Mouse (Mus musculus): ENCODE results near the gene Csf3.
"Not testable (repeated sequence)": the region's sequence is repeated elsewhere in the genome, so short reads cannot be mapped to it uniquely, and the experiment has no call there.

The Csf3 gene

GRCm38 (mm10) chr11:98701213-98701670, at the start of gene Csf3:
Gene Csf3, plus strand, starts transcription at chr11:98701263.
- DNase-seq (ENCODE audit: low read depth, low spot score) = no peak

- DNase-seq (ENCODE audit: low read depth, low spot score) = not testable (repeated sequence)
These were observed 46.0 kb upstream of the Csf3 start for GRCm38 (mm10) chr11:98655076-98655475.

DNA sequence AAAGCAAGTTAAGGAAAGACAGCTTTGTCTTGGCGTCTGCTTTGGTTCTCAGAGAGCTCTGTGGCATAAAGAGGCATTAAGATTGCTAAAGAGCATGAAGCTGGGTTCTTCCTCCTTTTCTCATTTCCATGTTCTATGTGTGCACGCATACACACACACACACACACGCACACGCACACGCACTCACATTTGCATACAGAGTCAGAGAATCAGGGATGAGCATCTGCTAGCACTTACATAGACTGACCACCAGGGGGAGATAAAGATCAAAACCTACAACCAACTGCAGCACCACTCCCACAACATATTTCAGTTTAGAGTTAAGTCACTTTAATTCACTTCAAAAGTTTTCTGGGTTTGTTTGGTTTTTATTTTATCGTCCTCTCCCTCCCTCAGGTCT, 40.5 kb upstream of the Csf3 start:
- DNase-seq (ENCODE audit: low read depth, low spot score) = peak; percentile 74

- no peak for DNase-seq (ENCODE audit: low read depth, low spot score)
These were observed 37.0 kb upstream of the Csf3 start, which contains the start of gene Gsdma for GRCm38 (mm10) chr11:98664091-98664490. Gene Gsdma, plus strand, starts transcription at chr11:98664351.

DNA sequence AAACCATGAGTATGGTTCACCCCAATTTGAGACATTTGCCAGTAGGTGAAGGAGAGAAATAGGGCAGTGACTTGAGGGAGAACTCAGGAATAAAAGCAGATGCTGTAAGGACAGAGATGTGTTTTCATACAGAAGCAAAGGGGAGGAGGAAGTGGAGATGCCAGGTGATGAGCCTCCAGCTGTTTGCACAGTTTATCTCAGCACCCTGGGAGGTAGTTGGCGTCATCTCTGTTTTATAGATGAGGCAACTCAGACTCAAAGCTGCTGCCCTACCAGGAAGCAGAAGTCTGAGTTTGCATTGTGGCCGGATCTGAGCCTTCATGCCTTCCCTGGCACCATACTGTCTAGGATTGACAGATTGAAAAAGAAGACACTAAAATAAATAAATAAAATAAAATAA, 32.1 kb upstream of the Csf3 start:
- DNase-seq (ENCODE audit: low read depth, low spot score) = no peak

DNA sequence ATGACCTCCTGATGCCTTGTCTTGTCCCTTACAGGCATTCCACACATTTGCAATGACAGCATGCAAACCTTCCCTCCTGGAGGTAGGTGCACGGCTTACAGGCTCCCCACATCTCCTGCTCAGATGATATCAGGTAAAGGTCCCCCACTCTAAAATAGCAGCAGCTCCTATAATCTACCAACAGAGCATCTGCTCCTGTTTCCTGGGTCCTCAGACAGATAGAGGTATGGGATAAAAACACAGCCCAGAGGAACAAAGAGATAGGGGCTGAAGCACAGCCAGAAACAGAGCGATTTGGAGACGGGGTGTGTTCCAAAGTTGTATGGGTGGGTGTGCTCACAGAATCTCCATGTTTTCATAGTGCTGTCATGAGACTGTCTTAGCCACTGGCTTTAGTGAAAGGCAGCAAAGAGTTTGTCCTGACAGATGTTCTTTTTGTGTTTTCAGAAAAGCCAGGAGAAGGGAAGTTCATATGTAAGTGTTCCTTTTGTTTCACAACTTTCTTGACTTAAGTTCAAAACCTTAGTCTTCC, 29.7 kb upstream of the Csf3 start:
- no peak for DNase-seq (ENCODE audit: low read depth, low spot score)

DNA sequence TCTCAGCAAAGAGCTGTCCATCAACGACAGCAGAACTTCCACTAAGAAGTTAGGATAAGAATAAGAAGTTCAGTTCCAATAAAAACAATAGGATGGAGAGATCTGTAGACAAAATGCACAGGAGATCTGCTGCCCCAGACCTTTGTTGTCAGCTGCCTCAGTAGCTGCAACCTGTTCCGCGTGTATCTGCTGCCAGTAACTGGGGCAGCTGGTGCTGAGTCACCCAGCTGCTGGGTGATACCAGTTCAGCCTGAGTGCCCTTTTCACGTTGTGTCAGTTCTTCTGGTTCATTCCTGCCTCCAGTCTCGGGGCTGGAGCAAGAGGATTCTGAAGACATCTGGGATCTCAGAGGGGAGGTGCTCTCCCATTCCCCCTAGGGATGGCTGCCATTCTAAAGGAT, 29.2 kb upstream of the Csf3 start:
- no peak for DNase-seq (ENCODE audit: low read depth, low spot score)

DNA sequence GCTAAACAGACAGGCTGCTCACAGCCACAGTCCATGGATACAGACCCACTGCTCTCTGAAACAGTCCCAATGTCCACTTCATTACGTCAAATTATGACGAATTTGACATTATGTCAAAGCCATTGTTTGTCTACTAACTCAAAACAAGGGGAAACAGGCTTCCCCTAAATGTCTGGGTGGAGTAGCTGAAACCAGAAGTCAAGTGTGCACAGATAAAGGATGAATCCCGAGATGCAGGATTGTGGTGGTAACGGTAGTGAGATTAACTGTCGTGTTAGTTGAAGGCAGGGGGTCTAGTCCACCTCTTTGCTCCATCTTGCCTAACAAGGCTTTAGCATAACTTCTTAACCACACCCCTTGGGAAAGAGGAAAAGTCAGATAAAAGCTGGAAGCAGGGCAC, 28.6 kb upstream of the Csf3 start:
- no peak for DNase-seq (ENCODE audit: low read depth, low spot score)

DNA sequence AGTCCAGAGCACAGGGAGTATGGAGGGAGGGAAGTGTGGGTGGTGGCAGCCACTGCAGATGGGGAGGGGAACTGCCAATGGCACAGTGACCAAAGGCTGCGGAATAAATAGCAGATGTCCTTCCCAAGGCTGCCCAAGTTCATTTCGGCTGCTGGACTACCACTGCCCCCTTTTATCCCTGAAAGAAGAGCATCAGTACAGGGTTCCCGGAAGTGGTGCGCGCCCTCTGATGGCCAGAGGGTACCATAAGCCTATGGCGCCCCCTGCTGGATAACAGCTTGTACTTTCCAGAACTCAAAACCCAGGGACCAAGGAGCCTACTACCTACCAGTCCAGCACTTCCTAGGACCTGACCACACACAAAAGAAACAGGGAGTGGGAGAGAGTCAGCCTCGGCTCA, 27.9 kb upstream of the Csf3 start:
- not testable (repeated sequence) for DNase-seq (ENCODE audit: low read depth, low spot score)

DNA sequence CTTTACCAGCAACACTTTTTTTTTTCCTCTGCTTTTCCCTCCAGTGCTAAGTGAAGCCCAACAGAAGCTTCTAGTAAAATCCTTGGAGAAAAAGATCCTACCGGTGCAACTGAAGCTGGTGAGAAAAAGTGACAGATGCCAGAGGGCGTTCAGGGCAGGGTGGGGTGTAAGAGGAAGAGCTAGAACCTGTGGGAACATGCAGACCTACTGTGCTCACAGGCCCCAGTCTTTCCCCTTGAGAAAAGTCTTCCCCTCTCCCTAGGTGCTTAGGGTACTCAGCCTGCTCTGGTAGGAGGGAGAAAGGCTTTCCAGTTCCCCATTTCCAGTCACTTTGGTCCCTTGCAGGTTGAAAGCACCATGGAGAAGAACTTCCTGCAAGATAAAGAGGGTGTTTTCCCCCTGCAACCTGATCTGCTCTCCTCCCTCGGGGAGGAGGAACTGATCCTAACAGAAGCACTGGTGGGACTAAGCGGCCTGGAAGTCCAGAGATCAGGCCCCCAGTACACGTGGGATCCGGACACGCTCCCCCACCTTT, 25.2 kb upstream of the Csf3 start:
- no peak for DNase-seq (ENCODE audit: low read depth, low spot score)

- no peak for DNase-seq (ENCODE audit: low read depth, low spot score)
These were observed 21.0 kb upstream of the Csf3 start for GRCm38 (mm10) chr11:98680023-98680422.

DNA sequence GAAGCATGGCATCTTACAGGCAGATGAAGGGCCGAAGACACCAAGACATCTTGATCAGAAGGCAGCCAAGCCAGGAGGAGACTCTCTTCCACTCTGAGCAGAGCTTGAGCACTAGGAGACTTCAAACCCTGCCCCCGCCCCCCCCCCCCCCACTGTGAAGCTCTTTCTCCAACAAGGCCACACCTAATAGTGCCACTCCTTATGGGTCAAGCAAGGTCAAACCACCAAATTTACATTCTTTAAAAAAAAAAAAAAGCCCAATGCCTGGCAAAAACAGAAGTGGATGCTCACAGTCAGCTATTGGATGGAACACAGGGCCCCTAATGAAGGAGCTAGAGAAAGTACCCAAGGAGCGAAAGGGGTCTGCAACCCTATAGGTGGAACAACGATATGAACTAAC, 20.5 kb upstream of the Csf3 start:
- not testable (repeated sequence) for DNase-seq (ENCODE audit: low read depth, low spot score)

DNA sequence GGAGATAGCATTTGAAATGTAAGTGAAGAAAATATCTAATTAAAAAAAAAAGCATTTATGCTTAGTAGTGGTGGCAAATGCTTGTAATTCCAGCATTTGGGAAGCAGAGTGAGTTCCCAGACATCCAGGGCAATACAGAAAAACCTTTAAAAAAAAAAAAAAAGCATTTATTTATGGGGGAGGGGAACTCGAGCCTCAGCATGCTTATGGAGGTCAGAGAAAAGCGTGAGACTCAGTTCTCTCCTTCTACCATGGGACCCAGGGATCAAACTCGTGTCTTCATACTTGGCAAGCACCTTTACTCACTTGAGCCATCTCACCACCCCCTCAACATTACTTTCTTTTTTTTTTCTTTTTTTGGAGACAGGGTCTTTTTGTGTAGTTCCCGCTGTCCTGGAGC, 19.9 kb upstream of the Csf3 start:
- no peak for DNase-seq (ENCODE audit: low read depth, low spot score)

GRCm38 (mm10) chr11:98681786-98682745, 19.0 kb upstream of the Csf3 start, which contains the start of gene Psmd3:
Gene Psmd3, plus strand, starts transcription at chr11:98682554.
- peak; percentile 99 for DNase-seq (ENCODE audit: low read depth, low spot score)

GRCm38 (mm10) chr11:98682811-98683210, 18.3 kb upstream of the Csf3 start:
- no peak for DNase-seq (ENCODE audit: low read depth, low spot score)

DNA sequence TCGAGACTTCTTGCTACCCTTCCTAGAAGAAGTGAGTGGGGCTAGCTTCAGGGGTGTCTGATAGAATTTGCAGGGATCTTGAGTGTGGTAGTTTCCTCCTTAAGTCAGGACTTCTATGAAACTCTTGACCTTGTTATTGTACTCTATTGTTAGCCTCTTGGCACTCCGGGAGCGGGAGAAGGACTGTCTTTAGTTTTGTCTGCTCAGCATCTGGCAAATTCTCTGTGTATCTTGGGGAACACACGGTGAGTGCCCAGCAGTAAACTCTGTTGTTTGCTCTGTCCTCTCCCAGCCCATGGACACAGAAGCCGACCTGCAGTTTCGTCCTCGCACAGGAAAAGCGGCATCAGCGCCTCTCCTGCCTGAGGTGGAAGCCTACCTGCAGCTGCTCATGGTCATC, 15.4 kb upstream of the Csf3 start:
- DNase-seq (ENCODE audit: low read depth, low spot score) = no peak

DNA sequence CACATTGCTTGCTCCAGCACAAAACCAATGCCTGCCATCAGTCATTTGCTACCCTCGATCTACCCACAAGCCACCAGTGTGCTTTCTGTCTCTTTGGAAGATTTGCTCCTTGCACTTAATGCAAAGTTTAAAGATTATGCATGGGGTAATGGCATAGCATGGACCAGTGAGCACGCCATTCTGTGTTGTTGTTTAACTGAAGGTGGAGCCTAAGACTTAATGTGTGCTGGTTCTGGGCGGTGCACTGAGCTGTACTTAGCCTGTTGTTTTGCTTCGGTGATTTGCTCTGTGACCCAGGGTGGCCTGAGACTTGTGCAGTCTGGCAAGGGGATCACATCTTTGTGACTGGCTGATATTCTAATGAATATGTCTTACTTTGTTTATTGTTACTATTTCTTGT, 14.1 kb upstream of the Csf3 start:
- DNase-seq (ENCODE audit: low read depth, low spot score) = no peak

- no peak for DNase-seq (ENCODE audit: low read depth, low spot score)
These were observed 13.1 kb upstream of the Csf3 start for GRCm38 (mm10) chr11:98688009-98688408.

DNA sequence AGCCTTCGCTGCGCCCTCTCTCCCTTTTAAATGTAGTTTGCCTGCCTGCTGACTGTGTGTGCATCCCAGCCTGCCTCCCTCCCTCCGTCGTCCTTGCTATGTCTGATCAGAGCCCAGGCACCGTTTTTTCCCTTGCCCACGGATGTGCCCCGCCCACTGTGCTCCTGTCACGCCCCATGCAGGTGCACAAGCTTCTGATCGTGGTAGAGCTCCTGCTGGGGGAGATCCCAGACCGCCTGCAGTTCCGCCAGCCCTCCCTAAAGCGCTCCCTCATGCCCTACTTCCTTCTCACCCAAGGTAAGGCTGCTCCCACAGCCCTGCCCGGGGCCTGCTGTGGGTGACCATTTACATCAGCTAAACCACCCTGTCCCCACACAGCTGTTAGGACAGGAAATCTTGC, 7.9 kb upstream of the Csf3 start:
- DNase-seq (ENCODE audit: low read depth, low spot score) = no peak

GRCm38 (mm10) chr11:98693746-98694145, 7.3 kb upstream of the Csf3 start:
- no peak for DNase-seq (ENCODE audit: low read depth, low spot score)

GRCm38 (mm10) chr11:98694301-98694700, 6.8 kb upstream of the Csf3 start:
- no peak for DNase-seq (ENCODE audit: low read depth, low spot score)

DNA sequence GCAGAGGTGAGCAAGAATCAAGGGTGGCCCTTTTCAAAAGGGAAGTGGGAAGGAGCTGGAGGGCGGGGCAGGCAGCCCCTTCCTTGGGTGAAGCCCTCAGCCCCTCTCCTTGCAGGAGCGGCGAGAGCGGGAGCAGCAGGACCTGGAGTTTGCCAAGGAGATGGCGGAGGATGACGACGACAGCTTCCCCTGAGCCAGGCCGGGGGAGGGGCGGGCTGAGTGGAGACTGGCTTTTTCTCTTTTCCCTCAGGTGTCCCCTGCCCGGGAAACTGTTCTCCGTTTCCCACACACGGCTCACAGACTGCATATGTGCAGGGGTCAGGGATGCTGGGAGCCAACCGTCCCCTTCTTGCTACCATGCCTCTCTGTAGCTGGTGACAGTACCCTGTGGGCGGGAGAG, 5.7 kb upstream of the Csf3 start:
- no peak for DNase-seq (ENCODE audit: low read depth, low spot score)
